Mouse (Mus musculus): ENCODE data around the gene Kcnk5. TPM values are rescaled to one million over a fixed set of nuclear protein-coding genes. Genes with fewer than 3 reads are reported as not detected.

Kcnk5 gene
- polyA plus RNA-seq, 1 experiment from 2014 or later, result 7.3 TPM

GRCm38 (mm10) chr14:20168478-20168877 is 13.1 kb downstream of the Kcnk5 start:
- ATAC-seq (replicated peaks; ENCODE audit: low FRiP score, low TSS enrichment, low read depth), result no peak
- WGBS, result 71% methylated on average over 1 of the region's 1 CpGs

GRCm38 (mm10) chr14:20168054-20168453 is 13.6 kb downstream of the Kcnk5 start:
- no peak for DNase-seq (ENCODE audit: low spot score)
- no peak overlapping the region for H3K27ac ChIP-seq (ENCODE audit: low read depth)
- H3K4me2 ChIP-seq (ENCODE audit: low read length), result no peak overlapping the region
- no peak overlapping the region for H3K4me3 ChIP-seq (ENCODE audit: low read depth, low read length)
- H3K9me3 ChIP-seq (ENCODE audit: control insufficient read depth, low read length), result no peaks in the 10 kb centered on the region
- no peak for ATAC-seq (replicated peaks; ENCODE audit: low FRiP score, low TSS enrichment, low read depth)
- H3K9ac ChIP-seq (ENCODE audit: low read length), result no peak overlapping the region
- WGBS, result 91% methylated on average over 2 of the region's 2 CpGs
- H3K36me3 ChIP-seq (ENCODE audit: control insufficient read depth, insufficient read depth, low read length), result no peaks in the 10 kb centered on the region
- no peaks in the 10 kb centered on the region for H3K27me3 ChIP-seq (replicated peaks; ENCODE audit: control insufficient read depth, insufficient read depth, low read length)
- H3K4me1 ChIP-seq (replicated peaks; ENCODE audit: control insufficient read depth, insufficient read depth, low read length), result peaks cover 13% of the 10 kb centered on the region

More at GRCm38 (mm10) chr14:20168478-20168877, 13.1 kb downstream of the Kcnk5 start:
- no peak overlapping the region for H3K4me2 ChIP-seq (ENCODE audit: low read length)
- H3K4me1 ChIP-seq (replicated peaks; ENCODE audit: control insufficient read depth, insufficient read depth, low read length), result peaks cover 9% of the 10 kb centered on the region
- no peak overlapping the region for H3K27ac ChIP-seq (ENCODE audit: low read depth)
- H3K9ac ChIP-seq (ENCODE audit: low read length), result no peak overlapping the region
- H3K9me3 ChIP-seq (ENCODE audit: control insufficient read depth, low read length), result no peaks in the 10 kb centered on the region
- no peak overlapping the region for H3K4me3 ChIP-seq (ENCODE audit: low read depth, low read length)
- no peaks in the 10 kb centered on the region for H3K27me3 ChIP-seq (replicated peaks; ENCODE audit: control insufficient read depth, insufficient read depth, low read length)
- DNase-seq (ENCODE audit: low spot score), result no peak
- no peaks in the 10 kb centered on the region for H3K36me3 ChIP-seq (ENCODE audit: control insufficient read depth, insufficient read depth, low read length)

GRCm38 (mm10) chr14:20165413-20165812 is 16.2 kb downstream of the Kcnk5 start:
- no peak overlapping the region for H3K4me3 ChIP-seq (ENCODE audit: low read depth, low read length)
- H3K36me3 ChIP-seq (ENCODE audit: control insufficient read depth, insufficient read depth, low read length), result no peaks in the 10 kb centered on the region
- DNase-seq (ENCODE audit: low spot score) (no peak), ATAC-seq (replicated peaks; ENCODE audit: low FRiP score, low TSS enrichment, low read depth) (no peak)
- no peaks in the 10 kb centered on the region for H3K9me3 ChIP-seq (ENCODE audit: control insufficient read depth, low read length)
- no peak overlapping the region for H3K9ac ChIP-seq (ENCODE audit: low read length)
- H3K4me1 ChIP-seq (replicated peaks; ENCODE audit: control insufficient read depth, insufficient read depth, low read length), result peaks cover 15% of the 10 kb centered on the region
- no peaks in the 10 kb centered on the region for H3K27me3 ChIP-seq (replicated peaks; ENCODE audit: control insufficient read depth, insufficient read depth, low read length)
- H3K4me2 ChIP-seq (ENCODE audit: low read length), result no peak overlapping the region
- no peak overlapping the region for H3K27ac ChIP-seq (ENCODE audit: low read depth)
- WGBS, result 61% methylated on average over 1 of the region's 1 CpGs

- no peak overlapping the region for H3K4me2 ChIP-seq (ENCODE audit: low read length)
- no peak overlapping the region for H3K4me3 ChIP-seq (ENCODE audit: low read depth, low read length)
- no peaks in the 10 kb centered on the region for H3K9me3 ChIP-seq (ENCODE audit: control insufficient read depth, low read length)
- no peak overlapping the region for H3K27ac ChIP-seq (ENCODE audit: low read depth)
- peaks cover 24% of the 10 kb centered on the region for H3K4me1 ChIP-seq (replicated peaks; ENCODE audit: control insufficient read depth, insufficient read depth, low read length)
- no peak for ATAC-seq (replicated peaks; ENCODE audit: low FRiP score, low TSS enrichment, low read depth)
- DNase-seq (ENCODE audit: low spot score), result no peak
- 65% methylated on average over 7 of the region's 7 CpGs for WGBS
- H3K27me3 ChIP-seq (replicated peaks; ENCODE audit: control insufficient read depth, insufficient read depth, low read length), result no peaks in the 10 kb centered on the region
- H3K9ac ChIP-seq (ENCODE audit: low read length), result no peak overlapping the region
- H3K36me3 ChIP-seq (ENCODE audit: control insufficient read depth, insufficient read depth, low read length), result no peaks in the 10 kb centered on the region
Measured at GRCm38 (mm10) chr14:20164438-20164837, 17.2 kb downstream of the Kcnk5 start.

GRCm38 (mm10) chr14:20162686-20163085 is 18.9 kb downstream of the Kcnk5 start:
- no peak overlapping the region for H3K4me2 ChIP-seq (ENCODE audit: low read length)
- H3K9me3 ChIP-seq (ENCODE audit: control insufficient read depth, low read length), result no peaks in the 10 kb centered on the region
- H3K4me3 ChIP-seq (ENCODE audit: low read depth, low read length), result no peak overlapping the region
- WGBS, result 63% methylated on average over 6 of the region's 6 CpGs
- no peak for DNase-seq (ENCODE audit: low spot score)
- ATAC-seq (replicated peaks; ENCODE audit: low FRiP score, low TSS enrichment, low read depth), result no peak
- no peaks in the 10 kb centered on the region for H3K36me3 ChIP-seq (ENCODE audit: control insufficient read depth, insufficient read depth, low read length)
- no peak overlapping the region for H3K9ac ChIP-seq (ENCODE audit: low read length)
- no peaks in the 10 kb centered on the region for H3K27me3 ChIP-seq (replicated peaks; ENCODE audit: control insufficient read depth, insufficient read depth, low read length)
- H3K27ac ChIP-seq (ENCODE audit: low read depth), result no peak overlapping the region
- H3K4me1 ChIP-seq (replicated peaks; ENCODE audit: control insufficient read depth, insufficient read depth, low read length), result peaks cover 28% of the 10 kb centered on the region

- H3K9ac ChIP-seq (ENCODE audit: low read length), result no peak overlapping the region
- no peaks in the 10 kb centered on the region for H3K9me3 ChIP-seq (ENCODE audit: control insufficient read depth, low read length)
- H3K4me3 ChIP-seq (ENCODE audit: low read depth, low read length), result no peak overlapping the region
- H3K4me2 ChIP-seq (ENCODE audit: low read length), result no peak overlapping the region
- DNase-seq (ENCODE audit: low spot score) (no peak), ATAC-seq (replicated peaks; ENCODE audit: low FRiP score, low TSS enrichment, low read depth) (peak; percentile 22; the same call in 1 of the 2 replicates)
- H3K36me3 ChIP-seq (ENCODE audit: control insufficient read depth, insufficient read depth, low read length), result no peaks in the 10 kb centered on the region
- no peak overlapping the region for H3K27ac ChIP-seq (ENCODE audit: low read depth)
- H3K4me1 ChIP-seq (replicated peaks; ENCODE audit: control insufficient read depth, insufficient read depth, low read length), result peaks cover 21% of the 10 kb centered on the region
- 35% methylated on average over 8 of the region's 8 CpGs for WGBS
- H3K27me3 ChIP-seq (replicated peaks; ENCODE audit: control insufficient read depth, insufficient read depth, low read length), result no peaks in the 10 kb centered on the region
Measured at GRCm38 (mm10) chr14:20158727-20159681, 22.6 kb downstream of the Kcnk5 start.

GRCm38 (mm10) chr14:20157595-20157994 is 24.0 kb downstream of the Kcnk5 start:
- peaks cover 12% of the 10 kb centered on the region for H3K4me1 ChIP-seq (replicated peaks; ENCODE audit: control insufficient read depth, insufficient read depth, low read length)
- H3K36me3 ChIP-seq (ENCODE audit: control insufficient read depth, insufficient read depth, low read length), result no peaks in the 10 kb centered on the region
- 82% methylated on average over 10 of the region's 10 CpGs for WGBS

GRCm38 (mm10) chr14:20155718-20156117 is 25.9 kb downstream of the Kcnk5 start:
- 54% methylated on average over 10 of the region's 10 CpGs for WGBS
- ATAC-seq (replicated peaks; ENCODE audit: low FRiP score, low TSS enrichment, low read depth) (no peak), DNase-seq (ENCODE audit: low spot score) (no peak)
- peaks cover 12% of the 10 kb centered on the region for H3K4me1 ChIP-seq (replicated peaks; ENCODE audit: control insufficient read depth, insufficient read depth, low read length)
- no peaks in the 10 kb centered on the region for H3K36me3 ChIP-seq (ENCODE audit: control insufficient read depth, insufficient read depth, low read length)
- no peaks in the 10 kb centered on the region for H3K9me3 ChIP-seq (ENCODE audit: control insufficient read depth, low read length)
- H3K4me2 ChIP-seq (ENCODE audit: low read length), result no peak overlapping the region
- no peak overlapping the region for H3K27ac ChIP-seq (ENCODE audit: low read depth)
- H3K4me3 ChIP-seq (ENCODE audit: low read depth, low read length), result no peak overlapping the region
- no peak overlapping the region for H3K9ac ChIP-seq (ENCODE audit: low read length)
- no peaks in the 10 kb centered on the region for H3K27me3 ChIP-seq (replicated peaks; ENCODE audit: control insufficient read depth, insufficient read depth, low read length)

More at GRCm38 (mm10) chr14:20157595-20157994, 24.0 kb downstream of the Kcnk5 start:
- no peaks in the 10 kb centered on the region for H3K27me3 ChIP-seq (replicated peaks; ENCODE audit: control insufficient read depth, insufficient read depth, low read length)
- H3K4me3 ChIP-seq (ENCODE audit: low read depth, low read length), result no peak overlapping the region
- H3K4me2 ChIP-seq (ENCODE audit: low read length), result no peak overlapping the region
- no peak overlapping the region for H3K27ac ChIP-seq (ENCODE audit: low read depth)
- no peak for DNase-seq (ENCODE audit: low spot score)
- H3K9me3 ChIP-seq (ENCODE audit: control insufficient read depth, low read length), result no peaks in the 10 kb centered on the region
- no peak overlapping the region for H3K9ac ChIP-seq (ENCODE audit: low read length)
- ATAC-seq (replicated peaks; ENCODE audit: low FRiP score, low TSS enrichment, low read depth), result no peak

GRCm38 (mm10) chr14:20154937-20155336 is 26.7 kb downstream of the Kcnk5 start:
- 77% methylated on average over 4 of the region's 4 CpGs for WGBS
- H3K27ac ChIP-seq (ENCODE audit: low read depth), result no peak overlapping the region
- DNase-seq (ENCODE audit: low spot score), result no peak
- no peak for ATAC-seq (replicated peaks; ENCODE audit: low FRiP score, low TSS enrichment, low read depth)
- no peaks in the 10 kb centered on the region for H3K27me3 ChIP-seq (replicated peaks; ENCODE audit: control insufficient read depth, insufficient read depth, low read length)
- no peak overlapping the region for H3K4me2 ChIP-seq (ENCODE audit: low read length)
- H3K4me1 ChIP-seq (replicated peaks; ENCODE audit: control insufficient read depth, insufficient read depth, low read length), result peaks cover 9% of the 10 kb centered on the region
- no peak overlapping the region for H3K9ac ChIP-seq (ENCODE audit: low read length)
- no peaks in the 10 kb centered on the region for H3K36me3 ChIP-seq (ENCODE audit: control insufficient read depth, insufficient read depth, low read length)
- no peaks in the 10 kb centered on the region for H3K9me3 ChIP-seq (ENCODE audit: control insufficient read depth, low read length)
- H3K4me3 ChIP-seq (ENCODE audit: low read depth, low read length), result no peak overlapping the region

Data from intestine, embryonic 14.5 days (tissue).